Mouse (Mus musculus) testis, adult 2 months (tissue): ENCODE data around the gene Skap1.

Experiments used
- CTCF ChIP-seq: fragments of 200-500 bp; IDR thresholded peaks from 2 replicates; pipeline ENCODE4 v1.5.1; 2012; ENCODE audit warnings: low read depth, mild to moderate bottlenecking, inconsistent platforms, low read length, moderate library complexity; ENCODE audit not compliant: control insufficient read depth, insufficient read depth, insufficient replicate concordance
- POLR2A ChIP-seq: fragments of 200-500 bp; IDR thresholded peaks from 2 replicates; pipeline ENCODE4 v1.6.1; 2012; ENCODE audit warnings: low read depth, mild to moderate bottlenecking, inconsistent platforms, low read length, moderate library complexity; ENCODE audit not compliant: control insufficient read depth

DNA sequence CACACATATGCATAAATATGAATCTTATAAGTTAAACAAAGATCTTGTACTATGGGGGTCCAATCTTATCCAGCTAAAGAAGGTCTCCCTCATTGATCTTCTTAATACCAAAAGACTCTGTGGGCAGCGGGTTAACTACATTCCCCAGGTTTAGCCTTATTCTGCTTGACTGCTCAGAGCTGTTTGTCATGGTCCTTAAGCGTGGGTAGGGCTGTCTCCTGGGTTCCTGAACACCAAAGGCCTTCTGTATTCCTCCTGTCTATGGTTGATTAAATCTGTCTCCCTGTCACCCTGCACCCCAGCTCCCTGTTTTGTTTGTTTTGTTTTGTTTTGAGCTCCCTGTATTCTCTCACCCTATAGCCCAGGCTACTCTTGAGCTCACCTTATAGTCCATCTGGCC, 264.2 kb downstream of the Skap1 start:
- TF ChIP-seq POLR2A (no peak), CTCF (no peak)
